Mouse (Mus musculus): ENCODE results near the gene Tmem72.
A peak's percentile ranks its signal among the peaks of the same experiment; 100 is the strongest.

The Tmem72 gene

GRCm38 (mm10) chr6:116677321-116677720 is 39.4 kb downstream of the Tmem72 start:
- no peak for DNase-seq

DNA sequence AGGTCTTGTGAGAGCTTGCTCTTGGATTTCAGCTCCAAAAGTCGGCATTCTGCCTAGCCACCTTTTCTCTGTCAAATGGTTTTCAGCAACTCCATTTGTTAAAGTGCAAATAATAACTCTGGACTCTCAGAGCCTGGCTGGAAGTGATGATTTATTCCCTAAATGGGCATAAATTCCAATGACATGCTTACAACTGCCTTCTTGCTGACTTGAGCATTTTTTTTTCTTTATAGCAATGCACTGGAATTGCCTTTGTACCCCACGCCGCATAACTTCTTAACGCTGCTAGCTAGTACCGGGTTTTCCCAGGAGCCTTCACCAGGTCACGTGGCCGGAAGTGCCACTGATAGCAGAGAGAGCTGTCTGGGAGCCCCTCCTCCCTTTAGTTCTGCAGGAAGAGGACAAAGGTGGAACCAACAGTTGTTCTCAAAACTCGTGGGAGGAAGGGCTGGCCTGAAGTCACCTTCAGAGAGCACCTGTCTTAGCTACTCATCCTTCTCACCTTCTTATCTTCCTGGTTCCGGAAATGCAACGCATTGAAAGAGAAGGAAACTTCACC is 40.3 kb downstream of the Tmem72 start:
- no peak for DNase-seq

- no peak for DNase-seq
Measured at GRCm38 (mm10) chr6:116674283-116674886, 42.3 kb downstream of the Tmem72 start.

DNA sequence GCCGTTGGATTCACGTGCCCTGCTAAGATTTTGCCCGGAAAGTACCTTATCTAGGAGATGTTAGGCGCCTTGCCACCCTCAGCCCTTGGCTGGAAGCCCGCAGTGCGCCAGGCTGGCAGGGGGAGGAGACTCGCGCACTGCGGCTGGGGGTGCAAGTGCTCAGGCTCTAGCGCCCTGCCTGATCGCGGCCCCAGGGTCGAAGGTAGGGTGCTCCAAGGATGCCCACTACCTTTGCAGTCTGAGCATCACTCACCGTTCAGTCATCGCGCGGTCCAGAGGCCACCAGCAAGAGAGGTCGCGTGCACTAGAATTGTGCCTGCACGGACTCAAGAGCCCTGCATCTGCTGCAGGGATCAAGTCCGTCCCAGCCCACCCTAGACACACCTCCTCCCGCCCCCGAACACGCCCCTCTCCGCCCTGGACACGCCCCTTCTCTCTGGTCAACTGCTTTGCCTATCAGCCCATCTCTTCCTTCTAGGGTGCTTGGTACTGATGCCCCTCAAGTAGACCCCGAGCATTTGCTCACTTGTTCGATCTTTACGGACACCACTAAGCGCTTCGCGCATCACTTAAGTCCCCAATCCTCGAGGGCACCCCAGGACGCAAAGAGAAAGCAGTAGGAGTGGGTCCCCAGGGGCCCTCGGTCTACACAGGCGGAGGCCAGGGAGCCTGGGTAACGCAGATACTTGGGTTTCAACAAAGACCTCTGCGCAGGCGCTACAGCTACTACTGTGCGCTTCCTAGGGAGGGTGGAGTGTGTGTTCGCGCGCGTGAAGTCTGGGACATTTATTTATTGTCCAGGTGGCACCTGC is 43.0 kb downstream of the Tmem72 start, which contains the start of gene Rassf4:
Gene Rassf4 (minus strand): TSS at position 482 of the 812 bp plus-strand sequence.
- peak; percentile 42 for DNase-seq

- no peak for DNase-seq
Measured at GRCm38 (mm10) chr6:116672349-116672748, 44.4 kb downstream of the Tmem72 start.

DNA sequence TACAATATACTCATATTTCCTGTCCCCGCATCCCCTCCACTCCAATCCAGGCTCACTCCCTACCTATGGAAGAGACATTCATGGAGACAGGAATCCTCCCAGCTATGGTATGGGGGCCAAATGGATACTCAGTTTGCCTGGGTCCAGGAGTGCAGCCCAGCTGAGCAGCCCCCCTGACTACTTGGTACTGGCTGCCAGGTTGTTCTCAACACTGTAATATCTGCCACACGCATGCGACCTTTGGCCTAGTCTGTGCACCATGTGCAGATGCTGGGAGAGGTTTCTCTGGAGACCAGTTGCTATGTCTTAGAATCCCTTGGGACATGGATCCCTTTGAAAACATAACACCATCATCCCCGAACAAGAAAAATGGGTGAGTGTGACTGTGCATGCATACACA is 44.9 kb downstream of the Tmem72 start:
- DNase-seq = no peak

DNA sequence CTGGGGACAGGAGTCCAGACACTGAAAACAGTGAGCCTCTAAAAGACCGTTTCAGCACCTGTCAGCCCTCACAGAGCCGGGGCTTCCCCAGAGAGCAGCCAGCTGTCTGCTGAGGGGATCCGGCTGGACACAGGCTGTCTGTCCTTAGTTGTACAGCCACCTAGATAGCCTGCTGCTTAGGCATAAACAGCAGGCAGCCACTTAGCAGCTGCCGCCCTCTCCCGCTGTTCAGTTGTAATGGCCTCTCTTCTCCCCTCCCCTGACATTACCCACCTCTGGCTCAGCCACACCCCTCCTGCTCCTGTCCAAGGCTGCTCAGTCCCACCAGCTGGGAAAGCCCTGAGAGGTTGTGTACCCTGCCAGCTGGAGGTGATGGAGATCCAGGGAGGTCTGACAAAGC is 45.7 kb downstream of the Tmem72 start:
- DNase-seq = no peak

GRCm38 (mm10) chr6:116670144-116670543 is 46.6 kb downstream of the Tmem72 start:
- no peak for DNase-seq

DNA sequence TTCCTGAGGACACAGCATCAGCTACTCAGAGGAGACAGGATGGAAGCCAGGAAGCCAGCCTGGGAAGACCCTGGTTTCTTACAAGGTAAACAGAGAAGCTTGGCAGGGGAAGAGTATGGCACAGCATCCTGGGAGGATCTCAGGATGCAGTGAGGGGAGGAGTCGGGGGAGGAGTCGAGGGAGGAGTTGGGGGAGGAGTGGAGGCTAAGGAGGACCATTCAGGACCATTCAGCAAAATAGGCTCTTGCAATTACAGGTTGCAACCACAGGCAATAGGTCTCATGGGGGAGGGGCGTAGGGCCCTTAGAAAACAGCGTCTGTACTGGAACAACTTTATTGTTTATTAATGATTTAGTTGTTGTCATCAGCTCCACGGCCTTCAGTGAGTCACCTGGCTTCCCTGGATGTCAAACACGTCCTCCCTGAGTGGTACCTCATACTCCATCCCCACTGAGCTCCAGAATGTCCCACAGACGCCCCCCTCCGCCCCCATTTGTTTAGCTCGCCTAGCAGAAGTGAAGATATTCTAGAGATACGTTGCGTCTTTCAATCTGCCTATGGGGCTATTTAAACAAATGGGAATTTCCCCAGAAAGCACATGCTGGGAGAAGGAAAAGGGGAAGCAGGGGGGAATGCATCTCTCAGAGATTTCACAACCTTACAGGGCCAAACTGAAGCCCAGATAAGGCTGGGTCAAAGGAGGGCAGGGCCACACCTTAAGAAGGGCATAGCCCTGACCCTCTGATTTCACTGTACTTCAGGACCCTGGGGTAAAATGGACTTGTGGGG is 47.8 kb downstream of the Tmem72 start:
- no peak for DNase-seq

DNA sequence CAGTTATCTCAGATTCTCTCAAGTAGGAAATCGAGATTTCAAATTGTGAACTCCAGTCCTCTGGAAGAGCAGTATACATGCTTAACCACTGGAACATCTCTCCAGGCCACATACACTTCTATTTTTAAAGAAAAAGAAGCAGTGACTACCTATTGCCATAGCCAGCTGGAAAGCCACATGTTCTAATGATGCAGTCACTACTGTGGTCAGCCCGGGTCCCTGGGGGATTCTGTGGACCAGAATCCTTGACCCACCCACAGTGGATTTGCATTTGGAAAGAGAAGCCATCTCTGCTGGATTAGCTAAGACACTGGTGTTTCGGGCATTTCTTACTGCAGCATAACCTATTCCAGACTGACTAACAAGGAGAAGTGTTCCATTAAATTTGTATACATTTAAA is 49.3 kb downstream of the Tmem72 start:
- DNase-seq = no peak

DNA sequence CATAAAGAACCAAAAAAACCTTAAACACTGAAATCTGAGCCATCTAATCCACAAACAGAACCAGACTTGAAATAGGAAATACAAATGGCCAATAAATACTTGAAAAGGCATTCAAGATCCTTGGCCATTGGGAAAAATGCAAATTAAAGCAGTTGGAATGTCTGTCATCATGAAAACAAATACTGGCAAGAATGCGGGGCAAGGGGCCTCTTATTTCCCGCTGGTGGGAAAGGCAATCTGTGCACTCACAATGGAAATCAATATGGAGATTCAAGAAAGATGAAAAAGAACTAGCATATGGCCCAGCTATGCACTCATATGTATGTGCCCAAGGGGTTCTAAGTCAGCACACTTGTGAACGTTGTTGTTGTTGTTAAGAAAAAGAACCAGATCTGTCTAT is 49.8 kb downstream of the Tmem72 start:
- no peak for DNase-seq

GRCm38 (mm10) chr6:116666085-116666750 is 50.5 kb downstream of the Tmem72 start:
- no peak for DNase-seq

DNA sequence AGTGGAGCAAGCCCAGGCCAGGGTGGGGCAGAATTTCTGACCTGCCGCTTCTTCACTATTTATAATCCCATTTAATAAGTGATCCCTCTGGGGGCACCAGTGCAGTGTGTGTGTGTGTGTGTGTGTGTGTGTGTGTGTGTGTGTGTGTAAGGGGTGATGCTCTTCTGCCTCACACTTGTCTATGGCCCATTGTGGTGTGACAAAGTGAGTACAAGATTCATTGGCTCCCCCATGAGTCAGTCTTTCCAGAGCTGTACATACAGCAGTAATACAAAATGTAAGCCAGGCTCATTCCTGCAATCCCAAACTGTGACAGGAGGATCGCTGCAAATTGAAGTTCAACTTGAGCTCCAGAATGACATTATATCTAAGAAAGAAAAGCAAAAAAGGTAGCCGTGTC is 51.9 kb downstream of the Tmem72 start:
- no peak for DNase-seq

GRCm38 (mm10) chr6:116664031-116664430 is 52.7 kb downstream of the Tmem72 start:
- no peak for DNase-seq

DNA sequence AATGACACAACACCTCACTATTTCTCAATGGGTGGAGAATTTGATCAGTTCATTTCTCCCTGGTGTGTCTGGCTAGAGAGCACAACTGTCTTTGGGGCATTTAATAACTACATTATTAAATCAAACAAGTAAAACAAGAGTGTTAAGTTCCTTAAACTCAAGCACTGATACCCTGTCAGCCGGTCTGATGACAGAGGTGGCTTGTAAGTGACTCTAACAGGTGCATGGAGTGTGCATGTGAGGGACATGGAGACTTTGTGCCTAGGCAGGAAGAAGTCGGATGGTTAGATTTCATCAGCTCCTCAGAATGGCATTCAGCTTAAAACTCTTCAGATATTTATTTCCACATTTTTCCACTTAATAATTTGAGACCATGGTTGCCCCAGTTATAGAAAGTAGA is 53.3 kb downstream of the Tmem72 start:
- DNase-seq = no peak

GRCm38 (mm10) chr6:116653684-116654454 is 62.8 kb downstream of the Tmem72 start:
- DNase-seq = no peak

DNA sequence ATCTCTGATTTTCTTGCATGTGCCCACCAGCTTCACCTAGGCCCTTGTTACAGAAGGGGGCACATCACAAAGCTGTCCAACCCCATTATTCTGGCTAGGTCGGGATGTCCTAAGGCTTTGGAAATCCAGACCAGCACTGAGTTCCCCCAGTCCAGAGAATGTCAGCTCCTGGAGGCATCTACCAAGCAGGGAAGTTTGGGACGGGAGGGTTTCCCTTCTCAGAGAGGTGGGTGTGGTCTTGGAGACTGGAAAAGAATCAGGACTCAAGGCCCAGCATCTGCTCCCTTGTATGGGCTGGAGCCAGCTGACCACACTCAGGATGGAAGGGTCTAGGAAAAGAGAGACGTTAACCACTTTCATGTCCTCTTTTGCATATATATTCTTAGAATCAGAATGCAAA is 63.5 kb downstream of the Tmem72 start:
- DNase-seq = no peak

GRCm38 (mm10) chr6:116651437-116652118 is 65.1 kb downstream of the Tmem72 start:
- DNase-seq = no peak

- no peak for DNase-seq
Measured at GRCm38 (mm10) chr6:116650406-116650805, 66.3 kb downstream of the Tmem72 start, which contains the start of gene Depp1. Depp1 (plus strand) TSS chr6:116650609.

- DNase-seq = no peak
Measured at GRCm38 (mm10) chr6:116649811-116650210, 66.9 kb downstream of the Tmem72 start.

- DNase-seq = peak; percentile 44
Measured at GRCm38 (mm10) chr6:116647763-116648162, 69.0 kb downstream of the Tmem72 start.
